Mouse (Mus musculus): Measurements from ENCODE around the gene Ccr6. TPM values are rescaled to one million over a fixed set of nuclear protein-coding genes. Genes with fewer than 3 reads are reported as not detected.

The Ccr6 gene
- polyA plus RNA-seq, 1 experiment, result not detected

- Histone ChIP-seq H3K79me3 (ENCODE audit: low read depth) (no peaks in the 10 kb centered on the region), H3K79me2 (ENCODE audit: control insufficient read depth, insufficient read depth) (no peaks in the 10 kb centered on the region), H3ac (ENCODE audit: control insufficient read depth, insufficient read length, low read depth) (no peak overlapping the region), H3K4me3 (ENCODE audit: insufficient read depth, poor library complexity, severe bottlenecking) (no peak overlapping the region), H3K27me3 (ENCODE audit: control insufficient read depth, insufficient read depth, insufficient read length) (peaks cover 28% of the 10 kb centered on the region), H3K36me3 (ENCODE audit: control insufficient read depth, insufficient read depth) (no peaks in the 10 kb centered on the region)
- TF ChIP-seq MAX (IDR thresholded peaks at IDR 0.05) (no peak), CEBPB (IDR thresholded peaks at IDR 0.05; ENCODE audit: low read depth) (no peak), USF1 (IDR thresholded peaks at IDR 0.05; ENCODE audit: low read depth) (no peak), MYOG (IDR thresholded peaks at IDR 0.05; ENCODE audit: control insufficient read depth, extremely low read depth, insufficient read length) (no peak), FOSL1 (IDR thresholded peaks at IDR 0.05; ENCODE audit: insufficient read depth, low read length, poor library complexity, severe bottlenecking) (no peak), MYOD1 (IDR thresholded peaks at IDR 0.05; ENCODE audit: control insufficient read depth, insufficient read length, low read depth) (no peak), CTCF (IDR thresholded peaks at IDR 0.05; ENCODE audit: control insufficient read depth, insufficient read depth, insufficient read length) (no peak)
Observed at GRCm38 (mm10) chr17:8225746-8226145, 10.1 kb upstream of the Ccr6 start.

DNA sequence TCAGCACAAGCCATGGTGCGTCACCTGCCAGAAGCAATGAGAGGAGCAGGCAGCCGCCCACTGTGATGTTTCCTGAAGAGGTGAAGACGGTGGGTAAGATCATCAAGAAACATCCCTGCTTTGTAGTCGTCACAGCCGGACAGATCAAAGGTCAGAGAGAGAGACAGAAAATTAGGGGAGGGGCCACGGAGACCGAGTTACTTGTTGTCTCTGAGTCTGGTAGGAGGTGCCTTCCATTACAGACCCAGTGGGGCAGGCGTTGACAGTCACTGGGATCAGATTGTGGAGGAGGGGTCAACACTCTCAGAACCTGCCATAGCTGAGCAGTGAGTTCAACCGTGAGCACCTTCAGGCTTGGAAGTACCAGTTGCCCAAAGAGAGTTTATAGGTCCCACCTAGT is 7.2 kb upstream of the Ccr6 start:
- no peak overlapping the region for H3K4me3 ChIP-seq (ENCODE audit: insufficient read depth, poor library complexity, severe bottlenecking)
- no peak overlapping the region for H3ac ChIP-seq (ENCODE audit: control insufficient read depth, insufficient read length, low read depth)
- H3K27me3 ChIP-seq (ENCODE audit: control insufficient read depth, insufficient read depth, insufficient read length), result peaks cover 44% of the 10 kb centered on the region
- TF ChIP-seq MAX (IDR thresholded peaks at IDR 0.05), result no peak
- TF ChIP-seq MYOD1 (IDR thresholded peaks at IDR 0.05; ENCODE audit: control insufficient read depth, insufficient read length, low read depth), result no peak
- no peak for TF ChIP-seq CEBPB (IDR thresholded peaks at IDR 0.05; ENCODE audit: low read depth)
- TF ChIP-seq FOSL1 (IDR thresholded peaks at IDR 0.05; ENCODE audit: insufficient read depth, low read length, poor library complexity, severe bottlenecking), result no peak
- TF ChIP-seq USF1 (IDR thresholded peaks at IDR 0.05; ENCODE audit: low read depth), result no peak
- no peak for TF ChIP-seq CTCF (IDR thresholded peaks at IDR 0.05; ENCODE audit: control insufficient read depth, insufficient read depth, insufficient read length)
- TF ChIP-seq MYOG (IDR thresholded peaks at IDR 0.05; ENCODE audit: control insufficient read depth, extremely low read depth, insufficient read length), result no peak
- H3K36me3 ChIP-seq (ENCODE audit: control insufficient read depth, insufficient read depth), result no peaks in the 10 kb centered on the region
- H3K79me3 ChIP-seq (ENCODE audit: low read depth), result no peaks in the 10 kb centered on the region
- no peaks in the 10 kb centered on the region for H3K79me2 ChIP-seq (ENCODE audit: control insufficient read depth, insufficient read depth)

- Histone ChIP-seq H3ac (ENCODE audit: control insufficient read depth, insufficient read length, low read depth) (no peak overlapping the region), H3K79me3 (ENCODE audit: low read depth) (no peaks in the 10 kb centered on the region), H3K27me3 (ENCODE audit: control insufficient read depth, insufficient read depth, insufficient read length) (peaks cover 40% of the 10 kb centered on the region), H3K4me3 (ENCODE audit: insufficient read depth, poor library complexity, severe bottlenecking) (no peak overlapping the region), H3K36me3 (ENCODE audit: control insufficient read depth, insufficient read depth) (no peaks in the 10 kb centered on the region), H3K79me2 (ENCODE audit: control insufficient read depth, insufficient read depth) (no peaks in the 10 kb centered on the region)
- TF ChIP-seq FOSL1 (IDR thresholded peaks at IDR 0.05; ENCODE audit: insufficient read depth, low read length, poor library complexity, severe bottlenecking) (no peak), CEBPB (IDR thresholded peaks at IDR 0.05; ENCODE audit: low read depth) (no peak)
Observed at GRCm38 (mm10) chr17:8229607-8230006, 6.2 kb upstream of the Ccr6 start.

DNA sequence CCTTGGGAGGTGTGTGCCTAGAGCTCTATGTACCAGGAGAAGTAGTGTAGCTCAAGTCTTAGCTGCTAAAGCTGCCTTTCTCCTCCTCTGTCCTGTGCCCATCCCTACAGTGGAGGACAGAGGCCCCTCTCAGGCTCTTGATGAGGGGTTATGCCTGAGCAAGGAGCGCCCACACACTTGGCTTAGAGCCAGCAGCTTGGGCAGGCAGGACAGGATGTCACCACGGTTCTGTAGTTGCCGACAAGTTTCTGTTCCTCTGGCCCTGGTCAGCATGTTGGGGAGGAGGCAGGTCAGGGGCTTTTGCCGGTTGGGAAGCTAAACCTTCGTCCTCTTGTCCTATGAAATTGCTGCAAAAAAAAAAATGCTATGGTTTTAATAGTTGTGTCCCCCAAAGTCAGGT is 3.8 kb upstream of the Ccr6 start:
- H3K79me3 ChIP-seq (ENCODE audit: low read depth), result no peaks in the 10 kb centered on the region
- TF ChIP-seq MAX (IDR thresholded peaks at IDR 0.05) (no peak), MYOD1 (IDR thresholded peaks at IDR 0.05; ENCODE audit: control insufficient read depth, insufficient read length, low read depth) (no peak), FOSL1 (IDR thresholded peaks at IDR 0.05; ENCODE audit: insufficient read depth, low read length, poor library complexity, severe bottlenecking) (no peak), CEBPB (IDR thresholded peaks at IDR 0.05; ENCODE audit: low read depth) (no peak), USF1 (IDR thresholded peaks at IDR 0.05; ENCODE audit: low read depth) (no peak), CTCF (IDR thresholded peaks at IDR 0.05; ENCODE audit: control insufficient read depth, insufficient read depth, insufficient read length) (no peak), MYOG (IDR thresholded peaks at IDR 0.05; ENCODE audit: control insufficient read depth, extremely low read depth, insufficient read length) (no peak)

GRCm38 (mm10) chr17:8233618-8234214 is 2.1 kb upstream of the Ccr6 start:
- Histone ChIP-seq H3ac (ENCODE audit: control insufficient read depth, insufficient read length, low read depth) (no peak overlapping the region), H3K79me3 (ENCODE audit: low read depth) (no peaks in the 10 kb centered on the region), H3K27me3 (ENCODE audit: control insufficient read depth, insufficient read depth, insufficient read length) (peaks cover 58% of the 10 kb centered on the region), H3K79me2 (ENCODE audit: control insufficient read depth, insufficient read depth) (no peaks in the 10 kb centered on the region), H3K36me3 (ENCODE audit: control insufficient read depth, insufficient read depth) (no peaks in the 10 kb centered on the region), H3K4me3 (ENCODE audit: insufficient read depth, poor library complexity, severe bottlenecking) (no peak overlapping the region)
- no peak for TF ChIP-seq CEBPB (IDR thresholded peaks at IDR 0.05; ENCODE audit: low read depth)

More for the DNA sequence above, 3.8 kb upstream of the Ccr6 start:
- Histone ChIP-seq H3K4me3 (ENCODE audit: insufficient read depth, poor library complexity, severe bottlenecking) (no peak overlapping the region), H3K36me3 (ENCODE audit: control insufficient read depth, insufficient read depth) (no peaks in the 10 kb centered on the region), H3K27me3 (ENCODE audit: control insufficient read depth, insufficient read depth, insufficient read length) (peaks cover 53% of the 10 kb centered on the region), H3ac (ENCODE audit: control insufficient read depth, insufficient read length, low read depth) (no peak overlapping the region), H3K79me2 (ENCODE audit: control insufficient read depth, insufficient read depth) (no peaks in the 10 kb centered on the region)

DNA sequence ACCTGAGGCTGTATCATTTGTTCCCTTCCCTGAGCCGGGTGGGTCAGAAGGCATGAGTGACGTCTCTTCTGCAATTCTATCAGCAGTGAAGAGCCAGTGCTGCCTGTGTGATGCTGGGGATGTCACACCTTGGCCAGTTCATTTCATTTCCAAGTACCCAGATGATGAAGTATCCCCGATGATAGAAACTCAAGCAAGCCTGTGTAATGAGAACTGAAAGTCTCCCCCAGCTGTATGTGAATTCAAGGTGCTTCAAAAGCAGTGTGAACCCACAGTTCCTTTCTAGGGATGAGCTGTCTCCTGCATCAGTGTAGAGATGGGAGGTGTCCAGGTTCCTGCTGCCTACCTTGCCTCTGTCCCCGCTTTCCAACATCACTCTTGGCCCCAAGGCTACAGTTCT is 1.3 kb upstream of the Ccr6 start:
- TF ChIP-seq MAX (IDR thresholded peaks at IDR 0.05) (no peak), CEBPB (IDR thresholded peaks at IDR 0.05; ENCODE audit: low read depth) (no peak), MYOD1 (IDR thresholded peaks at IDR 0.05; ENCODE audit: control insufficient read depth, insufficient read length, low read depth) (no peak), MYOG (IDR thresholded peaks at IDR 0.05; ENCODE audit: control insufficient read depth, extremely low read depth, insufficient read length) (no peak), USF1 (IDR thresholded peaks at IDR 0.05; ENCODE audit: low read depth) (no peak), FOSL1 (IDR thresholded peaks at IDR 0.05; ENCODE audit: insufficient read depth, low read length, poor library complexity, severe bottlenecking) (no peak), CTCF (IDR thresholded peaks at IDR 0.05; ENCODE audit: control insufficient read depth, insufficient read depth, insufficient read length) (no peak)
- Histone ChIP-seq H3K4me3 (ENCODE audit: insufficient read depth, poor library complexity, severe bottlenecking) (no peak overlapping the region), H3K79me3 (ENCODE audit: low read depth) (no peaks in the 10 kb centered on the region), H3K79me2 (ENCODE audit: control insufficient read depth, insufficient read depth) (no peaks in the 10 kb centered on the region), H3K36me3 (ENCODE audit: control insufficient read depth, insufficient read depth) (no peaks in the 10 kb centered on the region), H3K27me3 (ENCODE audit: control insufficient read depth, insufficient read depth, insufficient read length) (peaks cover 64% of the 10 kb centered on the region), H3ac (ENCODE audit: control insufficient read depth, insufficient read length, low read depth) (no peak overlapping the region)

Data from C2C12 (cell line).